Mouse (Mus musculus): ENCODE measurements at regions not wholly inside any gene's neighbourhood (a gene's known extent, or its start where the extent isn't known, plus 50 kb on each side); places are given as distances from the start of the nearest gene placed in this dataset.

- no peak for DNase-seq
Observed at GRCm38 (mm10) chr13:84066960-84067665, 155.0 kb upstream of the Tmem161b start.

- no peak for DNase-seq
Observed at GRCm38 (mm10) chr13:84068365-84068764, 153.7 kb upstream of the Tmem161b start.

Data from thymus, postnatal 25 days (tissue).